Mouse (Mus musculus) hindbrain, embryonic 16.5 days (tissue): Measurements from ENCODE around the gene Atoh7. TPM values are rescaled to one million over a fixed set of nuclear protein-coding genes. Genes with fewer than 3 reads are reported as not detected.

Experiments used
- ATAC-seq: fragments of 200-750 bp; cut with Nextera tagmentation; 2 replicates; pipeline ENCODE4 v1.8.0; 2017; ENCODE audit warnings: moderate TSS enrichment, moderate library complexity
- H3K27ac ChIP-seq: fragments of 300-500 bp; sonication (generic); 2 replicates; pipeline ENCODE4 v1.5.1; 2014; ENCODE audit warnings: low read depth, mild to moderate bottlenecking, control low read depth, low read length, moderate library complexity
- H3K27me3 ChIP-seq: fragments of 300-500 bp; sonication (generic); replicated peaks from 2 replicates; pipeline ENCODE4 v1.6.1; 2014; ENCODE audit warnings: low read length; ENCODE audit not compliant: control insufficient read depth, insufficient read depth
- H3K36me3 ChIP-seq: fragments of 300-500 bp; sonication (generic); 2 replicates; pipeline ENCODE4 v1.6.1; 2014; ENCODE audit warnings: mild to moderate bottlenecking, low read length, moderate library complexity, mixed read lengths; ENCODE audit not compliant: control insufficient read depth, insufficient read depth
- H3K4me1 ChIP-seq: fragments of 300-500 bp; sonication (generic); 2 replicates; pipeline ENCODE4 v1.6.1; 2014; ENCODE audit warnings: low read depth, low read length; ENCODE audit not compliant: control insufficient read depth, insufficient read depth
- H3K4me2 ChIP-seq: fragments of 300-500 bp; sonication (generic); 2 replicates; pipeline ENCODE4 v1.6.1; 2014; ENCODE audit warnings: mild to moderate bottlenecking, low read length, control low read depth, moderate library complexity
- H3K4me3 ChIP-seq: fragments of 300-500 bp; sonication (generic); 2 replicates; pipeline ENCODE4 v1.5.1; 2014; ENCODE audit warnings: mild to moderate bottlenecking, low read length, control low read depth, moderate library complexity
- H3K9ac ChIP-seq: fragments of 300-500 bp; sonication (generic); 2 replicates; pipeline ENCODE4 v1.6.1; 2014; ENCODE audit warnings: low read depth, mild to moderate bottlenecking, control low read depth, low read length, moderate library complexity
- H3K9me3 ChIP-seq: fragments of 300-500 bp; sonication (generic); 2 replicates; pipeline ENCODE4 v1.6.1; 2014; ENCODE audit warnings: mild to moderate bottlenecking, low read length, moderate library complexity; ENCODE audit not compliant: control insufficient read depth
- WGBS: fragments of 180-500 bp; shearing (Covaris S2); extraction: QIAGEN DNeasy Blood & Tissue Kit; methylation state at CpG from one replicate; pipeline ENCODE4 v1.1.7; 2014; 5-methylcytosine and 5-hydroxymethylcytosine counted together
- polyA plus RNA-seq: library from polyadenylated mRNA; unstranded; fragments of >200 nt; fragmentation: Nextera tagmentation; extraction: Ambion mirVana; gene quantifications from 2 replicates; pipeline ENCODE4 v1.2.1, GENCODE M21; 2015

Atoh7 gene
- polyA plus RNA-seq, 1 experiment from 2014 or later, result 3.0 TPM

GRCm38 (mm10) chr10:63115881-63116280 lies 16.4 kb downstream of the Atoh7 start:
- H3K27ac ChIP-seq, result no peak overlapping the region
- no peak overlapping the region for H3K4me3 ChIP-seq
- no peaks in the 10 kb centered on the region for H3K27me3 ChIP-seq
- no peak overlapping the region for H3K4me2 ChIP-seq
- no peaks in the 10 kb centered on the region for H3K36me3 ChIP-seq
- WGBS, result 86% methylated on average over 15 of the region's 15 CpGs
- no peak for ATAC-seq
- no peaks in the 10 kb centered on the region for H3K9me3 ChIP-seq
- no peaks in the 10 kb centered on the region for H3K4me1 ChIP-seq
- H3K9ac ChIP-seq, result no peak overlapping the region

GRCm38 (mm10) chr10:63116376-63116775 lies 16.9 kb downstream of the Atoh7 start:
- 92% methylated on average over 9 of the region's 9 CpGs for WGBS
- no peaks in the 10 kb centered on the region for H3K36me3 ChIP-seq
- H3K9ac ChIP-seq, result no peak overlapping the region
- no peak overlapping the region for H3K4me2 ChIP-seq
- ATAC-seq, result no peak
- H3K27me3 ChIP-seq, result no peaks in the 10 kb centered on the region
- H3K27ac ChIP-seq, result no peak overlapping the region
- no peaks in the 10 kb centered on the region for H3K9me3 ChIP-seq
- H3K4me3 ChIP-seq, result no peak overlapping the region
- no peaks in the 10 kb centered on the region for H3K4me1 ChIP-seq

- no peaks in the 10 kb centered on the region for H3K27me3 ChIP-seq
- H3K4me1 ChIP-seq, result no peaks in the 10 kb centered on the region
- no peaks in the 10 kb centered on the region for H3K9me3 ChIP-seq
- no peak overlapping the region for H3K9ac ChIP-seq
- WGBS, result 95% methylated on average over 8 of the region's 8 CpGs
- no peak overlapping the region for H3K4me3 ChIP-seq
- no peak overlapping the region for H3K27ac ChIP-seq
- ATAC-seq, result no peak
- H3K4me2 ChIP-seq, result no peak overlapping the region
- no peaks in the 10 kb centered on the region for H3K36me3 ChIP-seq
These were observed 18.1 kb downstream of the Atoh7 start for GRCm38 (mm10) chr10:63117583-63117982.

- no peak overlapping the region for H3K4me2 ChIP-seq
- H3K4me3 ChIP-seq, result no peak overlapping the region
- no peak overlapping the region for H3K27ac ChIP-seq
- H3K4me1 ChIP-seq, result no peaks in the 10 kb centered on the region
- no peak overlapping the region for H3K9ac ChIP-seq
- WGBS, result 75% methylated on average over 14 of the region's 14 CpGs
- no peaks in the 10 kb centered on the region for H3K9me3 ChIP-seq
- no peaks in the 10 kb centered on the region for H3K36me3 ChIP-seq
- ATAC-seq, result no peak
- no peaks in the 10 kb centered on the region for H3K27me3 ChIP-seq
These were observed 20.5 kb downstream of the Atoh7 start for GRCm38 (mm10) chr10:63119916-63120315.

GRCm38 (mm10) chr10:63121961-63122360 lies 22.5 kb downstream of the Atoh7 start:
- no peaks in the 10 kb centered on the region for H3K4me1 ChIP-seq
- H3K9ac ChIP-seq, result no peak overlapping the region
- peak; percentile 27; the same call in 1 of the 2 replicates for ATAC-seq
- no peak overlapping the region for H3K27ac ChIP-seq
- no peaks in the 10 kb centered on the region for H3K27me3 ChIP-seq
- 86% methylated on average over 14 of the region's 14 CpGs for WGBS
- H3K36me3 ChIP-seq, result no peaks in the 10 kb centered on the region
- H3K4me3 ChIP-seq, result no peak overlapping the region
- no peaks in the 10 kb centered on the region for H3K9me3 ChIP-seq
- no peak overlapping the region for H3K4me2 ChIP-seq

GRCm38 (mm10) chr10:63122516-63122915 lies 23.1 kb downstream of the Atoh7 start:
- 33% methylated on average over 8 of the region's 8 CpGs for WGBS
- Histone ChIP-seq H3K4me3 (no peak overlapping the region), H3K4me2 (no peak overlapping the region), H3K27ac (no peak overlapping the region), H3K9ac (no peak overlapping the region), H3K27me3 (no peaks in the 10 kb centered on the region), H3K36me3 (no peaks in the 10 kb centered on the region), H3K4me1 (no peaks in the 10 kb centered on the region), H3K9me3 (no peaks in the 10 kb centered on the region)
- ATAC-seq, result peak; percentile 79

- Histone ChIP-seq H3K36me3 (no peaks in the 10 kb centered on the region), H3K9ac (no peak overlapping the region), H3K9me3 (no peaks in the 10 kb centered on the region), H3K27me3 (no peaks in the 10 kb centered on the region), H3K4me3 (no peak overlapping the region), H3K4me2 (no peak overlapping the region), H3K4me1 (no peaks in the 10 kb centered on the region), H3K27ac (no peak overlapping the region)
- ATAC-seq, result no peak
- 87% methylated on average over 8 of the region's 8 CpGs for WGBS
These were observed 23.7 kb downstream of the Atoh7 start for GRCm38 (mm10) chr10:63123141-63123540.

GRCm38 (mm10) chr10:63124016-63124415 lies 24.6 kb downstream of the Atoh7 start:
- no peak overlapping the region for H3K4me2 ChIP-seq
- H3K4me3 ChIP-seq, result no peak overlapping the region
- 93% methylated on average over 10 of the region's 10 CpGs for WGBS
- ATAC-seq, result no peak
- no peak overlapping the region for H3K27ac ChIP-seq
- H3K36me3 ChIP-seq, result no peaks in the 10 kb centered on the region
- no peak overlapping the region for H3K9ac ChIP-seq
- no peaks in the 10 kb centered on the region for H3K27me3 ChIP-seq
- H3K4me1 ChIP-seq, result no peaks in the 10 kb centered on the region
- no peaks in the 10 kb centered on the region for H3K9me3 ChIP-seq

- ATAC-seq, result no peak
- no peak overlapping the region for H3K9ac ChIP-seq
- H3K4me1 ChIP-seq, result no peaks in the 10 kb centered on the region
- H3K27ac ChIP-seq, result no peak overlapping the region
- 40% methylated on average over 11 of the region's 11 CpGs for WGBS
- no peaks in the 10 kb centered on the region for H3K9me3 ChIP-seq
- H3K27me3 ChIP-seq, result no peaks in the 10 kb centered on the region
- no peak overlapping the region for H3K4me2 ChIP-seq
- no peak overlapping the region for H3K4me3 ChIP-seq
- no peaks in the 10 kb centered on the region for H3K36me3 ChIP-seq
These were observed 25.9 kb downstream of the Atoh7 start for GRCm38 (mm10) chr10:63125343-63125742.

- Histone ChIP-seq H3K9ac (no peak overlapping the region), H3K4me3 (no peak overlapping the region), H3K27ac (no peak overlapping the region), H3K4me1 (no peaks in the 10 kb centered on the region), H3K9me3 (no peaks in the 10 kb centered on the region), H3K4me2 (no peak overlapping the region), H3K27me3 (no peaks in the 10 kb centered on the region), H3K36me3 (no peaks in the 10 kb centered on the region)
- 89% methylated on average over 4 of the region's 4 CpGs for WGBS
- no peak for ATAC-seq
These were observed 26.7 kb downstream of the Atoh7 start for GRCm38 (mm10) chr10:63126116-63126515.
